Mouse (Mus musculus): Measurements from ENCODE around the gene Gm44973. TPM values are rescaled to one million over a fixed set of nuclear protein-coding genes. Genes with fewer than 3 reads are reported as not detected.
"Not testable (repeated sequence)": the region's sequence is repeated elsewhere in the genome, so short reads cannot be mapped to it uniquely, and the experiment has no call there.

Gm44973 gene
- total RNA-seq, 4 experiments from 2014 or later, result not detected

DNA sequence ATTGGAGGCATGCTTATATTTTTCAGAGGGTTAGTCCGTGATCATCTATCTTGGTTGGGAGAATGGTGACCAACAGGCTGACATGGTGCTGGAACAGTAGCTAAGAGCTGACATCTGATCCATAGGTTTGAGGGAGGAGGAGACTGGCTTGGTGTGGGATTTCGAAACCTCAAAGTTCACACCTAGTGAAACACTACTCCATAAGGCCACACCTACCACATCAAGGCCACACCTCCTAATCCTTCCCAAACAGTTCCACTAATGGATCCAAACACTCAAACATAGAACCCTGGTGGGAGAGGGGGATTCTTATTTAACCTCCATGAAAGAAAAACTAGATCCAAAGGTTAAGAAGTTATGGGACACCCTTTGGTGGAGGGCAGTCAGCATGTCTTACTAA lies 1.6 kb downstream of the Gm44973 start:
- no peak for DNase-seq (ENCODE audit: low spot score)

DNA sequence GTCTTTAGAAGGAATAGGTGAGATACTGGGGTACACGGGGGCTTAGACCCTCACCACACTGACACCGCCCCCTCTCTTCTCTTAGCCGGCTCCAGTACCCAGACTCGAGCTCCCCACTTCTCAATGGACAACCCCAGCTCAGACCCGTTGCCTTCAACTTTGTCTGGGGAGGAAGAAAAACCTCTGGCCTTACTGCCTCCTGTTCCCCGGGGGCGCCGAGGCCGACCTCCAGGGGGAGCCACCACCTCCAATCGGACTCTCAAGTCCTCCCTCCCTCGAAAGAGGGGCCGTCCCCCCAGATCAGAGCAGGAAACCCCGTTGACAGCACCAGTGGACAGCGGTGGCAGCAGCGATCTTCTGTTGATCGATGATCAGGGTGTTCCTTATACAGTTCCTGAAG lies 2.1 kb downstream of the Gm44973 start:
- no peak for DNase-seq (ENCODE audit: low spot score)

DNA sequence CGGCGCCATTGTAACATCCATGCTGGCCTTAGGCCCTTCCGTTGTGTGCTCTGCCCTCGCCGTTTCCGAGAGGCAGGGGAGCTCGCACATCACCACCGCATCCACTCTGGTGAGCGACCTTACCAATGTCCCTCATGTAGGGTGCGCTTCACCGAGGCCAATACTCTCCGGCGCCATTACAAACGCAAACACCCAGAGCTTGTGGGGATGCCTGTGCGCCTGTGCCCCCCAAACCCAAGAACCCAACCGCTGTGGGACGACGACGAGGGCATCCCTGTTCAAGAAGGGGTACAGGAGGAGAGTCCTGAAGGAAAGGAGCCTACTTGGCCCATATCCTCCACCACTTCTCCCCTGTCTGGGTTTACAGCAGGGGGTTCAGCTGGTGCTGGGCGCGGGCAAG lies 2.6 kb downstream of the Gm44973 start:
- DNase-seq (ENCODE audit: low spot score), result no peak

DNA sequence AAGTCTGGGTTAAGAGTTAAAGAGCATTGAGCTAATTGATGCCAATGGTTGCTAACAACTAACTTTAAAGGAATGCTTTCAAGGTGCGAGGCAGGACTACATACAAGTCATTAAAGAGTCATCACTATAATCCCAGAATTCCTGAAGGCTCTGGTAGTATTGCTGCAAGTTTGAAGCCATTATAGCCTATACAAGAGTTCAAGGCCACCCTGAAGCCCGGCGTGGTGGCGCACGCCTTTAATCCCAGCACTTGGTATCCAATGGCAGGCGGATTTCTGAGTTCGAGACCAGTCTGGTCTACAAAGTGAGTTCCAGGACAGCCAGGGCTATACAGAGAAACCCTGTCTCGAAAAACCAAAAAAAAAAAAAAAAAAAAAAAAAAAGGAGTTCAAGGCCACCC lies 4.3 kb downstream of the Gm44973 start:
- not testable (repeated sequence) for DNase-seq (ENCODE audit: low spot score)

DNA sequence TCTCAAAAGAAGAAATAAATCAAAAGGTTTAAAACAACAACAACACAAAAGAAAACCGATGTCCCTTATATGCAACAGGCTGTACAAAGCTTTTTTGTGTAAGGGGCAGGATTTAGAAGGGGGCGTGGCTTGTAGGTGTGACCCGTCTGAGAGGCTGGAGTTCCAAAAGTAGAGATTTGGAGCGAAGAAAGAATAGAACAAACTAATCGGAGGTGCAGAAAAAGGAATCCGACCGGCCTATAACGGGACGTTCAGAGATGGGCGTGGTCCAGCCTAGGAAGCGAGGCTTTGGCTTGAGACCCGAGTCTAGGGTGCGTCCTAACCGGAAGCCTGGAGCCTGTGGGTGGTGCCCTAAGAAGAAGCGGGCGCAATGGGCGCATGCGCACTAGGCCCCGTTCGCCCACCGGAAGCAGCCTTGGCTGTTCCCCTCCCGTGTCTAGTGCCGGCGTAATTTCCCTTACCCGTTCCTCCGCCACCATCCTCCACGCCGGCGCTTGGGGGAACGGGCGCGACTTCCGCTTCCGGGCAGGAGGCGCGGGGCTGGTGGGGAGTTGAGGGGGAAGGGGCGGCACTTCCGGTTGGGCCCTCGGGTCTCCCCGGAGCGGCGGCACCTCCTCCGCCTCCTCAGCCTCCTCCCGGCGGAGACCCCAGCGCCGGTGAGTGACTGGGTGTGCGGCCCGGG lies 4.8 kb downstream of the Gm44973 start, which contains the start of the genes Zfp865 and Ccdc106:
Zfp865 (plus strand) TSS at position 377 of the 682 bp plus-strand sequence.
Ccdc106 (plus strand) TSS at position 554 of the 682 bp plus-strand sequence.
- peak; percentile 99 for DNase-seq (ENCODE audit: low spot score)

DNA sequence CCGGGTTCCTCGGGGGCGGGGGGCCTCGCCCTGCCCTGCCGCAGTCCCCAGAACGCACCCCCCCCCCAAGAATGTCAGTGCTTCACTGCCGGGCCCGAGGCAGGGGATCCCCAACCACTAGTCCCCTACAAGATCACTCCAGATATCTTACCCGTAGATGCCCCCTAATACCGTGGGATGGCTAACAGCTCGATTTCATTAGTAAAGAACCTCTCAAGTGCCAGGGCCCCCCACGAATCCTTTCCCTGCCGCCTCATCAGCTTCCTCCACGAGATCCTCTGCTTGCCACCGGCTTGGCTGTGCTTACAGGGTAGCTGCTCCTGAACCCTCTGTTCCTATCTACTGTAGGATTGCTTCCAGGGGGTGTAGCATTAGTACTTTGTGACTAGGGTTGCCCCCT lies 5.4 kb downstream of the Gm44973 start:
- no peak for DNase-seq (ENCODE audit: low spot score)

DNA sequence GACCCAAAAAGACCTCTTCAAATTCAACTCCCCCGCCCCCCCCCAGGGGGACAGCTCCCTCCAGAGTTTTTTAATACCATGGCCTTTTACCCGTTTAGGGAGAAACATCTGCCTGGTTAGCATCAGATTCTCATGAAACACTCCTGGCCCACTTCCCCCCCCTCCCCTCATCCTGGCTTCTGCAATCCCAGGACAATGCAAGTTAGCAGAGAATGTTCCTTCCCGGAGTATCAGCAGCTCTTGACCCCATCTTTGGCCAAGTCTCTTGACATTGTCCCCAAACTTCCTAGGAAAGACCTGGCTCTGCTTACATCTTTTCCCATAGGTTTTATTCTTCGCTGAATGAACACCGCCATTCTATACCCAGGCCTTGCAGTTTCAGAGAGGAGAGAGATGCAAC lies 5.9 kb downstream of the Gm44973 start:
- no peak for DNase-seq (ENCODE audit: low spot score)

DNA sequence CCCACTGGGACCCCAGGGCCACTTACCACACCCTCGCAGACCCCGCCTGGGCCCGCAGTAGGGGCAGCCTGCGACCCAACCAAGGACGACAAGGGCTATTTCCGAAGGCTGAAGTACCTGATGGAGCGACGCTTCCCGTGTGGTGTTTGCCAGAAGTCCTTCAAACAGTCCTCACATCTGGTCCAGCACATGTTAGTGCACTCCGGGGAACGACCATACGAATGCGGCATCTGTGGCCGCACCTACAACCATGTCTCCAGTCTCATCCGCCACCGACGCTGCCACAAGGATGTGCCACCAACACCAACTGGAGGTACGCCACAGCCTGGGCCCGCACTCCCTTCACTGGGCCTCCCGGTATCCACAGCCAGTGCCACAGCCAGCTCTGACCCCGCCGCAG lies 14.2 kb downstream of the Gm44973 start:
- no peak for DNase-seq (ENCODE audit: low spot score)

DNA sequence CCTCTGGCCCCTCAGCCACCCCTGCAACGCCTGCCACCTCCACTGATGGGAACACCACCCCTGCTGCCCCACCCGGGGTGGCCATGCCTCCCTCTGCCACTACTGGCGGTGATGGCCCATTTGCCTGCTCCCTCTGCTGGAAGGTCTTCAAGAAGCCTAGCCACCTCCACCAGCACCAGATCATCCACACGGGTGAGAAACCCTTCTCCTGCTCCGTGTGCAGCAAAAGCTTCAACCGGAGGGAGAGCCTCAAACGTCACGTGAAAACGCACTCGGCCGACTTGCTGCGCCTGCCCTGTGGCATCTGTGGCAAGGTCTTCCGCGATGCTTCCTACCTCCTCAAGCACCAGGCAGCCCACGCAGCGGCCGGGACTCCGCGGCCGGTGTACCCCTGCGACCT lies 14.7 kb downstream of the Gm44973 start:
- DNase-seq (ENCODE audit: low spot score), result no peak

DNA sequence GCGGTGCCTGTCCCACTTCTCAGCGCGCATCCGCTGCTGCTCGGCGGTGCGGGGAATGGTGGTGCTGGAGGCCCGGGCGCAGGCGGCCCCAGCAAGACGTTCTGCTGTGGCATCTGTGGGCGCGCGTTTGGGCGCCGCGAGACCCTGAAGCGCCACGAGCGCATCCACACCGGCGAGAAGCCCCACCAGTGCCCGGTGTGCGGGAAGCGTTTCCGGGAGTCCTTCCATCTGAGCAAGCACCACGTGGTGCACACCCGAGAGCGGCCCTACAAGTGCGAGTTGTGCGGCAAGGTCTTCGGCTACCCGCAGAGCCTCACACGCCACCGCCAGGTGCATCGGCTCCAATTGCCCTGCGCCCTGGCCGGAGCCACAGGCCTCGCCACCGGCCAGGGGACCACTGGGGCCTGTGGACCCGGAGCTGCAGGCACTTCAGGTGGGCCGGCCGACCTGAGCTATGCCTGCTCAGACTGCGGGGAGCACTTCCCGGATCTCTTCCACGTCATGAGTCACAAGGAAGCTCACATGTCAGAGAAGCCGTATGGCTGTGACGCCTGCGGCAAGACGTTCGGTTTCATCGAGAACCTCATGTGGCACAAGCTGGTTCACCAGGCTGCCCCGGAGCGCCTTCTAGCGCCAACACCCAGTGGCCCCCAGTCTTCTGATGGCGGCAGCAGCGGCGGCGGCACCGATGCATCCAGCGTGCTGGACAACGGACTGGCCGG lies 15.4 kb downstream of the Gm44973 start:
- no peak for DNase-seq (ENCODE audit: low spot score)

DNA sequence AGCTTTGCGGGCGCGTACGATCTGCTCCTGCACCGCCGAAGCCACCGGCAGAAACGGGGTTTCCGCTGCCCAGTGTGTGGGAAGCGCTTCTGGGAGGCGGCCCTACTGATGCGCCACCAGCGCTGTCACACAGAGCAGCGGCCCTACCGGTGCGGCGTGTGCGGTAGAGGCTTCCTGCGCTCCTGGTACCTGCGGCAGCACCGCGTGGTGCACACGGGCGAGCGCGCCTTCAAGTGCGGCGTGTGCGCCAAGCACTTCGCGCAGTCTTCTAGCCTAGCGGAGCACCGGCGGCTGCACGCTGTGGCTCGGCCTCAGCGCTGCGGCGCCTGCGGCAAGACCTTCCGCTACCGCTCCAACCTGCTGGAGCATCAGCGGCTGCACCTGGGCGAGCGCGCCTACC lies 16.2 kb downstream of the Gm44973 start:
- DNase-seq (ENCODE audit: low spot score), result no peak

DNA sequence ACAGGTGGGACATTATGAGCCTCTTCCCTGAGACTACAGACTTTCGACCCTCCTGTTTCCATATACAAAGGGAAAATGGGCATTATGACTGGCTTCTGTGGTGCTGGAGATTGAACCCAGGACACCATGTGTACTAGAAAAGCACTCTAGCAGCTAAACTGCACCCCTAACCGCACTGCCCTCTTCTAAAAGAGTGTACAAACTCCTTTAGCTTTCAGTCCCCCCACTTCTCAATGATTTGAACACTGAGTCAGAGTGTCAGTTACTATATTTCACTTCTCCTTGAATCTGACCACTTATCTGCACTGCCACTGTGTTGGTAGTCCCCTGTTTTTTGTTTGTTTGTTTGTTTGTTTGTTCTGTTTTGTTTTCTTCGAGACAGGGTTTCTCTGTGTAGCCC lies 18.5 kb downstream of the Gm44973 start, which contains the start of gene 4632433K11Rik:
4632433K11Rik (plus strand) TSS at position 301 of the 400 bp plus-strand sequence.
- DNase-seq (ENCODE audit: low spot score), result no peak

DNA sequence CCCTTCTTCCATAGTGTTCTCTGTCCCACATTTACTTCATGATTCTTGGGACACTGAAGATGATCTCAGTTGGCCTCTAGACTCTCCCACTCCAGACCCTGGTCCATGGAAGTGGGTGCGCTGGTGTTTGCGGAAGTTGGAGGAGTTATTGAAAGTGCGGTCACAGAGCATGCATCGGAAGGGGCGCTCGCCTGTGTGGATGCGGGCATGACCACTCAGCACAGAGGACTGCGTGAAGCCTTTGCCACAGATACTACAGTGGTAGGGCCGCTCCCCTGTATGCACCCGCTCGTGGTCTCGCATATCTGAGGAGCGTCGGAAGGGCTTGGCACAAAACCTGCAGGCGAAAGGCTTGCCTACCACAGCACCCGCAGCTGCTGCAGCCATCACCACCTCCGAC lies 20.3 kb downstream of the Gm44973 start:
- DNase-seq (ENCODE audit: low spot score), result no peak

DNA sequence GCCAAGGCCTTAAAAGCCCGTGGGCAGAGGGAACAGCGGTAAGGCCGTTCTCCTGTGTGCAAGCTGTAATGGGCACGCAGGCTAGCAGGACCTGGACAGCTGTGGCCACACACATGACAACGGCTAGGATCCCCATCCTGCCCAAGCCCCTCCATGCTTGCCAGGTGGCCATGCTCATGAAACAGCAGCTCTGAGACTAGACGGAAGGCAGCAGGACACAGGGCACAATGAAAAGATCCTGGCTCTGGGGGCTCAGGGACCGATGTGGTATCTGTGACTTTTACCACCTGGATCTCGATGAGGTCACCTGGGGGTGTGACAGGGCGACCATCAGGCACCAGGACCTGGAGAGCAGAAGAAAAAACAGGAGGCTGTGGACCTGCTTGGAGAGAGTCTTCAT lies 20.8 kb downstream of the Gm44973 start:
- no peak for DNase-seq (ENCODE audit: low spot score)

DNA sequence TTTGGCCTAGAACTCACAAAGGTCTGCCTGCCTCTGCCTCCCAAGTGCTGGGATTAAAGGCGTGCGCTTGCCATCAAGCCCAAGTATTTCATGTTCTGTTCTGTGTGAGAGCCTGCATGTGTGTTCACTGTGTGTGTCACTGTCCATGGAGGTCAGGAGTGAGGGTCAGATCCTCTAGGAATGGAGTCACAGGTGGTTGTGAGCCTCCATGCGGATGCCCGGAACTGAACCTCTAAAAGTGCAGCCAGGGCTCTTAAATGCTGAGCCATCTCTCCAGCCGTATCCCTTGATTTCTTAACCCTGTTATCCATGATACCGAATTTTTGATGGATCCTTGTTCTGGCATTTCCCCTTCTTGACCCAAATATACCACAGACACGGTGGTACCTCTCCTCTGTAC lies 21.7 kb downstream of the Gm44973 start:
- no peak for DNase-seq (ENCODE audit: low spot score)

DNA sequence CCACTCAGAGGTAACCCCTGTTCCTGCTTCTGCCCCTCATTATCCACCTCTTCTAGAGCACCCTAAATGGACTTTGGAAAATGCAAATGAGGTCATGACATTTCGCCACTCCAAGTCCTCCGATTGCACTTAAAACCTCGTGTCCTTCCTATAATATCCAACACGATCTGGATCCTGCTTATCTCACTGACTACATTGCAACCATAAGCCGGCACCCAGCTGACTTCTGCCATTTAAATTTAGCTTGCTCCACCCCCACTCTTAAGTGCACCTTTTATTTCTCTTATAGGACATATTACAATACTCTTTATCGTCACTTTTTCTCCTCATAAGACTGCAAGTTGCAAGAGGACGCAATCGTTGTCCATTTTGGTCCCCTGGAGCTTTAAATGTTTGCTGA lies 22.2 kb downstream of the Gm44973 start:
- no peak for DNase-seq (ENCODE audit: low spot score)

DNA sequence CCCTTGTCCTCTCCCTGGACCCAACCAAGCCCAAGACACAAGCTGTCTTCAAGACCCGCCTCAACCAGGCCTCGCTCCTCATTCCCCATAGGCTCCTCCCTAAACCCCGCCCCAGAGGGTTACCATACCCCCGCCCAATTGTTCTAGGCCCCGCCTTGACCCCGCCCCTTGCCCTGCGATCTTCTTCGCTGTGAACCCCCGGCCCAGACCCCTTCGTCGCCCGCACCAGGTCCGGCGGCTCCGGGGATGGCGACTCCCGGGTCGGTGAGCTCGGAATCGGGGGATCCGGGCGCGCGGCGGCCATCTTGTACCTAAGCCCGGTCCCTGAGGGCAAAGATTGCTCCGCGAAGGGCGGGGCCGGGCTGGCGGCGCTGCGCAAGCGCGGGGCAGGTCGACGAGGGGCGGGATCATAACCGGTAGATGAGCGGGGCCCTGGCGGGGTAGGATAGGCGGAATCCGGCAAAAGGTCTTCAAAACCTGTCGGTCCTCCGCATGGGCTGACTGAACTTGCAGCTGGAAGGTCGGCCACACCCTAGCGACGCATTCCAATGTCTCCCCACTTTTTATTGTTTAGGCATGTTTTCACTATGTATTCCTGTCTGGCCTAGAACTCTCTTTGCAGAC lies 22.9 kb downstream of the Gm44973 start, which contains the start of gene Zfp784:
Zfp784 (minus strand) TSS at position 338 of the 624 bp plus-strand sequence.
- DNase-seq (ENCODE audit: low spot score), result peak; percentile 94

DNA sequence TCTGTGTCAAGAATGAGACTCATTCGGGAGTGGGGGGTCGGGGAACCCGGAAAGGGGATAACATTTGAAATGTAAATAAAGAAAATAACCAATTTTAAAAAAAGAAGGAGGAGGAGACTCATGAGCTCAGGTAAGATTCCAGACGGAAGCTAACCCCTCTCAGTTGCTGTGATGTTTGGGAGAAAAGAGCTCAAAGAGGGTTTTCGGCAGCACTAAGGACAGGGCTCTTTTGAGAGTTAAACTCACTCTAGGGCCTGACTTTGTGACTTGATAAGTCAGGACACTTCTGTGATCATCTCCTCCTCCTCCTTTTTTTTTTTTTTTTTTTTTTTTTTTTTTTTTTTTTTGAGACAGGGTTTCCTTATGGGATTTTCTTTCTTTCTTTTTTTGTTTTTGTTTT lies 23.6 kb downstream of the Gm44973 start:
- no peak for DNase-seq (ENCODE audit: low spot score)

DNA sequence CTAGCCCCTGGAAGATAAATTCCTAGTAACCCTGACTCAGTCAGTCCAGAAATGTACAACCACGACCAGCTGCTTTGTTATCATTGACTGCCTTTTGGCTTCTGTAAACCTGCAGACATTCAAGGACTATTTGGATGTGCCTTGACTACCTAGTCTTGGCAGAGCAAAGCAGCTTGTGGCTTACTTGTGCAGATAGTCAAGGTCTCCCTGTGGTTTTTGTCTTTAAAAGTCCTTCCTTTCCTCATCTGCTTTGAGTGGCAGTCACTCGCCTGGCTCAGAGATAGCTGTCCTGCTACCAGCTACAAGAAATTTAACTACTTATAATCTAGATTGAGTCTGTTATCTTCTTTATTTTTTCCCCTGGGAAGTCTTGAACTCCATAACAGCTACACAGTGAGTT lies 29.7 kb downstream of the Gm44973 start:
- no peak for DNase-seq (ENCODE audit: low spot score)

DNA sequence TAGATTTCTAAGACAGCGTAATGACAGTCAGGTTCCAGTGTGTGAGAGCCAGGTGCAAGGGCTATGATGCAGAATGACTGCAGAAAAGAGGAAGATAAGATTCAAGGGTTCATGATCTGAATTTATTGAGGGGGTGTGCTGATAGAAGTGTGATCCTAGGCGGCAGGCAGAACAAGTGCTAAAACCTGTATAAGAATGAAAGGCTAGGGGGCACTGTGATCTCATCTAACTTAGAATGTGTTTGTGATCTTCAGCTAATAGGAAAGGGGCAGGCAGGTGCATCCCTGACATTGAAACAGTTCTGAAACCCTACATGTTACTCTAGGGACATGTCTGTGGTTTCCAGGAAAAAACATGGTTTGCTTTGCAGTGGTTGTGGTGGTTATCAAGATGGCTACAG lies 30.8 kb downstream of the Gm44973 start:
- no peak for DNase-seq (ENCODE audit: low spot score)

DNA sequence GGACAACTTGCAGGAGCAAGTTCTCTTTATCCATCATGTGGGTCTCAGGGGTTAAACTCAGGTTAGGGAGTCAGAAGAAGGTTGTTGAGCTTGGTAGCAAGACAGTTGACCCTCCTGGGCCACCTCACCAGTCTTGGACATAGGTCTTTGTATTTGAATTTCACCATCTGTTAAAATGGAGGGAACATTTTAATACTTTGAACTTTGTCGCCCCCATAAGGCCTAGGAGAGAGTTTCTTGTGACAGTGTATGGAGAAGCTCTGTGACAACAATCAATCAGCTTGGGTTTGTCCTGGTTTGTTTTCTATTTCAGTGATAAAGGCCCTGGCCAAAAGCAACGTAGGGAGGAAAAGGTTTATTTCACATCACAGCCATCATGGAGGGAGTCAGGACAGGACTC lies 32.0 kb downstream of the Gm44973 start:
- DNase-seq (ENCODE audit: low spot score), result peak; percentile 41
